Mouse (Mus musculus) T-helper 2 cell (primary cell): ENCODE results near the gene Nipbl.

ENCODE experiments used
- in situ Hi-C: fragments of 300-600 bp; cut with MboI, MseI; formaldehyde crosslinking; loops from one replicate; pipeline ENCODE4 v1.15.1; 2025; ENCODE audit warnings: high pct_unique_total_duplicates

Nipbl gene

DNA sequence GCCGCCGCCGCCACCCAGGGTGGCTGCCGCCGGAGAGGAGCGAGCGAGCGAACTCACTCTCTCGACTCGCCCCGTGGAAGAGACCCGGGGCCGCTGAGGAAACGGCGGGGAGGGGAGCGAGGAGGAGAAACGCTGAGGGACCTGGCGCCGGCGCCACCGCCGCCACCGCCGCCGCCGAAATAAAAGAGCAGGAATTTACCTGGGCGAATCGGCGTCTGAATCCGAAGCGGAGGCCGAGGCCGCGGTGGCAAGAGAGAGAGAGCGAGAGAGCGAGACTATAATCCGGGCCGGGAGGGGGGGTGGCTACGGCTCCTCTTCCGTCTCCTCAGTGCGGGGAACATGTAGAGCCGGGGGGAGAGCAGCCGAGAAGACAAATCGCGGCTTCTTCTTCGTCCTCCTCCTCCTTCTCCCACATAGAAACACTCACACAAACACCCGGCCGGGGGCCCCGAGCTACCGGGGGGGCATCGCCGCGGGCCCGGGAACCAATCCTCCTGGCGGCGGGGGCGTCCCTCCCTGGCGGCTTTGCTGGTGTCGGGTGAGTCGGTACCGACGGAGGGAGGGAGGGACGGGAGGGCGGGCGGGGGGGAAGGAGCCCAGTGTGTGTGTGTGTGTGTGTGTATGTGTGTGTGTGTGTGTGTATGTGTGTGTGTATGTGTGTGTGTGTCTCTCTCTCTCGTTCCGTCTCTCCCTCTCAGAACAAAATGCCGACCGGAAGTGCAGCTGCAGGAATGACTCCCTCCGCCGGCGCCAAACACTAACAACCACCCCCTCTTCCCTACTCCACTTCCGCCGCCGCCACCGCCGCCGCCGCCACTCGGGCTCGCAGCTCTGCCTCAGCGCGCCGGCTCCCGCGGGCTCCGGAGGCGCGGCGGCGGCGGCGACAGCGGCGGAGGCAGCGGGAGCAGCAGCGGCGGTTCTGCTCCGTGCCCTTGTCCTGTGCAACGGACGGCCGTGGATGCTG is at the start of gene Nipbl:
Nipbl (minus strand) TSS at position 538 of the 964 bp plus-strand sequence.
- in situ Hi-C loops: no loop called here

- in situ Hi-C loops: no loop called here
Observed at GRCm38 (mm10) chr15:8485261-8485660, 41.0 kb upstream of the Nipbl start.

GRCm38 (mm10) chr15:8469006-8469575 is 24.8 kb upstream of the Nipbl start:
- in situ Hi-C loops: no loop called here

DNA sequence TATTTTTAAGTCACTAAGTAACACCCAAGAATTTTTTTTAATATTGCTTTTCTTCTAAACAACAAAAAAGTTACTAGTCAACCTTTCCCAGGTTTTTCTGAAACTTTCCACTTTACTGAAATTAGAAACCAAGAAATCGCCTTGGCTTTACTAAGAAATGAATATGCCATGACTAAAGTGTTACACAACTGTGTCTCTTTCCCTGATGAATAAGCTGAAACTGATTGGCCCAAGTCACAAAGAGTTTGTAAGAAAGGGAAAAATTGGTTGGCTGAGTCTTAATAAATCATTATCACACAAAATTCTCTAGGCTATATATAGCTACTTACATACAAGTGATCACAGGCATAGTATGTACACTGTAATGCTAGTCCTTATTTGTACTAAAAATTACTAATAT is 19.3 kb upstream of the Nipbl start:
- in situ Hi-C loops: no loop called here

- in situ Hi-C loops: no loop called here
Observed at GRCm38 (mm10) chr15:8462780-8463179, 18.5 kb upstream of the Nipbl start.

GRCm38 (mm10) chr15:8460871-8461270 is 16.6 kb upstream of the Nipbl start:
- in situ Hi-C loops: no loop called here

DNA sequence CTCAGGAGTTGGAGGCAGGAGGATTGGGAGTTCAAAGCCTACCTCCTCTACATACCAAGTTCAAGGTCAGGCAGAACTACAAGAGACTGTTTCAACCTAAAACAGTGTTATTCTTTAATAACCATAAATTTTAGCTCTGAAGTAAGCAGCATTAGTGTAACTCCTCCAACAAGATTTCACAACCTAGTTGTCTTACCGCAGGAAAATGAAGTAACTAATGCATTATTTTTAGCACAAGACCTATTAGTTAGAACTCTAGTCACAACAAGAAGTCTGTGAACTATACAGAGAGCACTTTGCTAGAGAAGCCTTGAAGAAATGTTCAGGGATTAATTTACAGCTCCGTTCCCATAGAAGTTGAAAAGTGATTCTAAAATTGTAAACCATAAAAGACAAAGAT is 15.7 kb upstream of the Nipbl start:
- in situ Hi-C loops: loop anchor here (10.0 kb wide), 1 partner anchor 105 kb away; no protein-coding TSS in a partner anchor

- in situ Hi-C loops: loop anchor here (10.0 kb wide), 1 partner anchor 109 kb away; no protein-coding TSS in a partner anchor
Observed at GRCm38 (mm10) chr15:8456223-8456622, 12.0 kb upstream of the Nipbl start.

- in situ Hi-C loops: loop anchor here (10.0 kb wide), 1 partner anchor 109 kb away; no protein-coding TSS in a partner anchor
Observed at GRCm38 (mm10) chr15:8455486-8455885, 11.2 kb upstream of the Nipbl start.

DNA sequence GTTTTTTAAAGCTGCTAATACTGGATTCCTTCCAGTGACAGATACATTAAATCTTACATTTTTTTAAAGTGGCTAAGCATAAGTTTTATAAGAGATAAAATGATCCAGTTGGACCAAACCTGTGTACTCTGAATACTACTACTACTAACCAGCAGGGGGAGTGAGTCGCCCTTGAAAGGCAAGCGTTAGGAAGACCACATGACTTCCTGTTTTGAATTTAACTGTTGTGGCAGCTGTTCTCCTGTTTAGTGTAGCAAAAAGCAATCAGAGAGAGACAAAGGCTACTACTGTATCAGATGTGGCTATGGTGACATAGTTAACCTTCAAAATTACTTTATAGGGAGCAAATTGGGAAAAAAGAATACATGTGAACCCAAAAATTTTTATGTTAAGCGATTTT is 6.8 kb upstream of the Nipbl start:
- in situ Hi-C loops: loop anchor here (5.0 to 10.0 kb wide), 2 partner anchors 114 to 136 kb away; no protein-coding TSS in a partner anchor

GRCm38 (mm10) chr15:8447193-8447767 is 3.0 kb upstream of the Nipbl start:
- in situ Hi-C loops: no loop called here

DNA sequence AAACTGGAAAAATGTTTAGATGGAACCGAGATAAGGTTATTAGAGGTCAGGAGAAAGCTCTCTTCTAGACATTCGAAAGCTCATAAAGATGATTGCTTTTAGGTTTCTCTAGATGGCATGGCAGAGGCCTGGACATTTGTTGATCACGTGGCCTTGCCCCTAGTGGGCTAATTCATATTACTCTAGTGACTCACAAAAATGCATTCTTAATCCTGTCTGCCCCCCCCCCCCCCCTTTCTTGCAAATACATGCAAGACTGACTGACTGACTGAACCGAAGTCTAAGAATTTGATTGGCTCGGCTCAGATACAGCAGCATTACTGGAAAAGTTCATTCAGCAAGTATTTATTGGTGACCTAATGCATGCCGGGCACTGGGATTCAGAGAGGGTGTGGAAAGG is 2.2 kb upstream of the Nipbl start:
- in situ Hi-C loops: no loop called here

DNA sequence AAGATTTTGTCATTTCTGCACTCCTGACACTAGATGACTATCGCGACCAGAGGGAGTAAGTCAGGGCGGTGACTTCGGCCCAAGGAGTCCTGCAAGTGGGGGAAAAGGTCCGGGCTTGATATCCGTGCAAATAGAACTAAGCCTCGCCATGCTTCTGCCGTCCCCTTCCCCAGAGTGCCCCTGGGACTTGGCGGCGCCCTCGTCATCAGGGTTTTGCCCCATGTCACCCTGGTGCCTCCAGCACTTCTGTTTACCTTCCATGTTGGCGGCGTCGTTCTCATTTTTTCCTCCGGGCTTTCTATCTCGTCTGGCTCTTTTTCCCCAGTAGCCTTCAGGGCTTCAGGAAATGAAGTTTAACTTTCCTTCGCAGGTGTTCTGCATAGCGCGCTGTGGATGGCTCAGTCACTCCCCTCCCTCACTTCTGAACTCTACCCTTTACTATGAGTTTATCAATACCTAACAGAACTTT is 1.7 kb upstream of the Nipbl start:
- in situ Hi-C loops: no loop called here

- in situ Hi-C loops: no loop called here
Observed at GRCm38 (mm10) chr15:8444890-8445597, 781 bp upstream of the Nipbl start.

DNA sequence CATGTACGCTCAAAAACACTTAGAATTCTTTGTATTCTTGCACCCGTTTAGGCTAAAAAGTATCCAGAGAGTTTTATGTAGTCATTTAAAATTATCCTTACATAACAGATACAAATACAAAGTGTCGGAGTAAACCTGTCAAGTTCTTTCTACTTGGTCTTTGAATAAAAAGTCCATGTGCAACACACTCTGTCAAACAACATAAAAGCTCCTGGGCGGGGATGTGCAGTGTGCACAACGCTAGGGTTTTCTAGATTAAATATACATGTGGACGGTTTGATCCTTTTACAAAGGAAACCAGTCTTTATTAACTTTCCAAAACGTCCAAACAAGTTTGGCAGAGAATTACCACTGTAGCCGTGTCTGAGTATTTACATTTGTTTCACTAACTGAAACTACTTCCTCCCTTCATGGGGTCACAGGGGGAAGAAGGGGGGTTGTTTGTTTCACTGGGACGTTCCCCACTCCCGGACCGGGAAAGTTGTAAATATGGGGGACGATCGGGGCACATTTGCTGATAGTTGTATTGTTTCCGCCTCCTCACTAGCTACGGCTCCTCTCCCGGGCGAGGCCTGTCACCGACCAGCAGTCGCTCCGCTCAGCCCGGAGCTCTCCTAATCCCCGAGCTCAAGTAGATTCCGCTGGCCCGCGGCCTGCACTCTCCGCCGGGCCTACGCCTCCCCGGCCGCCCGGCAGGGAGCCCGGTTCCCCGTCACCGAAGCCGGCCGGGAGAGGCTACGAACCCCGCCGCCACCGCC is 916 bp downstream of the Nipbl start:
- in situ Hi-C loops: no loop called here

DNA sequence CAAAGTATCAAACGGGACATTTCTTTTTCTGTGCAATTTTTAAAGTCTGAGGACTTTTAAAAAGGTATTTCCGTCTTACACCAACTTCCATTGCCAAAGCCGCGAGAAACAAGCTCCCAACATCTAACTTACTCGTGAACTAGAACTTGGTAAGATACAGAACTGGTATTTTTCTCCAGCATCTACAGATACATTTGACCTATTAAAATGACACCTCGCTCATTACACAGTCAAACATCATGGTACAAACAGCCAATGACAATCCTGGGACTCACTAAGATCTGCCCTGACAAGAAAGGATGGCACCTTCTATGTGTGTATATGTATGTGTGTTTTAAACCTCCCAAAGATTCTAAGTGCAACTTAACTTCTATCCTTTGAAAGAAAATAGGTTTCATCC is 1.5 kb downstream of the Nipbl start:
- in situ Hi-C loops: no loop called here

GRCm38 (mm10) chr15:8442156-8442555 is 2.1 kb downstream of the Nipbl start:
- in situ Hi-C loops: no loop called here

- in situ Hi-C loops: loop anchor here (10.0 kb wide), 1 partner anchor 329 kb away; the partner anchor contains the start of gene Nup155
Observed at GRCm38 (mm10) chr15:8433239-8433947, 10.9 kb downstream of the Nipbl start.

DNA sequence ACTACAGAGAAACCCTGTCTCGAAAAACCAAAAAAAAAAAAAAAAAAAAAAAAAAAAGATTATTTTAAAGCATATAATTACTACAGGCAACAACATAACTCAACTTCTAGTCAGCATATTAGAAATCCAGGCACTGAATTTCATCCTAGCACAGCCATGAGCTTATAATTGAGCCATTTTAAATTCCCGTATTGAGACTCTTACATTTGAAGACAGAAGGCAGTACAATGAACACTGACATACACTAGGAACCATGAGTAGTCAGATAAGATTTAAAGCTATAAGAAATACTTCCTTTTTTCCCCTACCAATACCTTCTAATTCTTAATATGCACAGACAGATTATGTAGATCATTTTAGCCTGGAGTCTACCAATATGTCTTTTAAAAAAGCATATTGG is 11.7 kb downstream of the Nipbl start:
- in situ Hi-C loops: loop anchor here (10.0 kb wide), 1 partner anchor 328 kb away; the partner anchor contains the start of gene Nup155

DNA sequence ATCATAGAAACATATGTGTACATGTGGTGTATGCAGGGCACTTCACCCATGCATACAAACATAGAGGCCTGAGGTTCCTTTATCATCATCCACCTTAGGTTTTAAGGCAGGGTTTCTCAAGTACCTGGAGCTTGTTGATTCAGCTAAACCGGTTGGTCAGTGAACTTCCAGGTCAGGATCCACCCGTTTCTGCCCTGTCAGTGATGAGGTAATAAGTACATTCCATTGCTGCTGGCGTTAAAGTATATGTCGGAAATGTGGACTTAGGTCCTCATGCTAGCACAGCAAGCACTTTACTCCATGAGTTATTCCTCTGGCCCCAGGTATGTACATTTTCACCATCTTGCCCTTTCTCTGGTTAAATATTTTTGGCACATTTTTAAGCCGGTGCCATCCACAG is 14.8 kb downstream of the Nipbl start:
- in situ Hi-C loops: no loop called here
